In genomic region chr11:65788154-65788553, GRCm38 (mm10) we compare ENCODE assay signal across 8 mouse cellular contexts. TPM values are rescaled to one million over a fixed set of nuclear protein-coding genes. Genes with fewer than 3 reads are reported as not detected.
DNase-seq lines count a peak whose midpoint lies in the region; ATAC-seq and TF ChIP-seq lines count a peak whose summit lies in the region.

Map2k4 (minus strand) TSS chr11:65788297.

- peak; percentile 94 for DNase-seq in forebrain, embryonic 14.5 days (ENCODE audit: low spot score)
- peak; percentile 96 to 97 for DNase-seq in heart, postnatal 14 days
- peak; percentile 91 for DNase-seq in layer of hippocampus, adult 11-12 months (ENCODE audit: low spot score)
- DNase-seq in lung, adult 18-20 months = peak; percentile 92 to 94
- peak; percentile 92 for DNase-seq in testis, postnatal 14 days (ENCODE audit: low spot score)

- no peak for TF ChIP-seq CTCF in E14TG2a.4 (conservative IDR thresholded peaks at IDR 0.05; ENCODE audit: low read length)

- no peaks in the 10 kb centered on the region for H3K36me3 ChIP-seq in E14TG2a.4 (ENCODE audit: insufficient read depth, low read length)
- H3K36me3 ChIP-seq in forebrain, embryonic 14.5 days (ENCODE audit: control insufficient read depth, insufficient read depth, low read length) = no peaks in the 10 kb centered on the region
- no peaks in the 10 kb centered on the region for H3K36me3 ChIP-seq in neural tube, embryonic 15.5 days

- H3K4me2 ChIP-seq in forebrain, embryonic 14.5 days (ENCODE audit: low read length) = peak within 1 kb of the TSS; percentile 79
- peak within 1 kb of the TSS; percentile 67 for H3K4me2 ChIP-seq in neural tube, embryonic 15.5 days

- peak within 1 kb of the TSS; percentile 88 for H3K4me3 ChIP-seq in E14TG2a.4 (replicated peaks; ENCODE audit: low read length)
- H3K4me3 ChIP-seq in forebrain, embryonic 14.5 days (ENCODE audit: low read depth, low read length) = peak within 1 kb of the TSS; percentile 94
- H3K4me3 ChIP-seq in neural tube, embryonic 15.5 days (replicated peaks) = peak within 1 kb of the TSS; percentile 88

- ATAC-seq in cerebellum, adult (ENCODE audit: insufficient number of reproducible peaks, low FRiP score, low TSS enrichment) = peak; percentile 99
- peak; percentile 100 for ATAC-seq in forebrain, embryonic 14.5 days
- ATAC-seq in neural tube, embryonic 15.5 days (ENCODE audit: low FRiP score) = peak; percentile 99

- H3K9me3 ChIP-seq in E14TG2a.4 (ENCODE audit: low read length) = no peaks in the 10 kb centered on the region
- H3K9me3 ChIP-seq in forebrain, embryonic 14.5 days (replicated peaks; ENCODE audit: control insufficient read depth, low read length) = no peaks in the 10 kb centered on the region
- no peaks in the 10 kb centered on the region for H3K9me3 ChIP-seq in neural tube, embryonic 15.5 days (replicated peaks)

- 0 out of 2 replicates have a peak, but pooled peaks cover 2% of the 10 kb centered on the region for H3K27me3 ChIP-seq in E14TG2a.4 (ENCODE audit: insufficient read depth, low read length)
- no peaks in the 10 kb centered on the region for H3K27me3 ChIP-seq in forebrain, embryonic 14.5 days (replicated peaks; ENCODE audit: control insufficient read depth, insufficient read depth, low read length)
- no peaks in the 10 kb centered on the region for H3K27me3 ChIP-seq in neural tube, embryonic 15.5 days (replicated peaks)

- H3K4me1 ChIP-seq in E14TG2a.4 (replicated peaks; ENCODE audit: low read depth, low read length) = peaks cover 20% of the 10 kb centered on the region
- H3K4me1 ChIP-seq in forebrain, embryonic 14.5 days (ENCODE audit: control insufficient read depth, insufficient read depth, low read length) = peaks cover 11% of the 10 kb centered on the region; the same call in 1 of the 2 replicates
- peaks cover 26% of the 10 kb centered on the region for H3K4me1 ChIP-seq in neural tube, embryonic 15.5 days

- peak within 1 kb of the TSS; percentile 99 for H3K9ac ChIP-seq in forebrain, embryonic 14.5 days (ENCODE audit: low read length)
- peak within 1 kb of the TSS; percentile 95 for H3K9ac ChIP-seq in neural tube, embryonic 15.5 days (replicated peaks)

- intact Hi-C loops in heart, postnatal 14 days (cut with DNase I) = loop anchor here (2.0 to 10.0 kb wide), 2 partner anchors 19 to 63 kb away; partner anchors contain the start of gene Zkscan6

- H3K27ac ChIP-seq in forebrain, embryonic 14.5 days (ENCODE audit: low read depth, low read length) = peak within 1 kb of the TSS; percentile 90
- H3K27ac ChIP-seq in neural tube, embryonic 15.5 days (replicated peaks) = peak within 1 kb of the TSS; percentile 91

- under 1% methylated on average over 30 of the region's 36 CpGs for WGBS in forebrain, embryonic 14.5 days
- under 1% methylated on average over 36 of the region's 36 CpGs for WGBS in neural tube, embryonic 15.5 days

RNA-seq across cellular contexts. Expression of gene Map2k4, which starts in this region (rescaled TPM):
- 85.2 and 96.7 TPM in 2 replicates for polyA plus RNA-seq in forebrain, embryonic 14.5 days (2014; fragmentation: Nextera tagmentation; extraction: Ambion mirVana)
- 10 to 100 TPM; 47.4 to 47.5 TPM for total RNA-seq in heart, postnatal 14 days (2021)
- polyA plus RNA-seq in neural tube, embryonic 15.5 days (2015; fragmentation: Nextera tagmentation; extraction: Ambion mirVana) = 109 TPM in 2 replicates

Comparison
In these comparisons a context has a peak if more than half of its experiments do, and no peak if none do; other contexts are left out.
1. Peak in every context shown above with its lines: DNase-seq, ATAC-seq, H3K4me3 ChIP-seq and H3K27ac ChIP-seq.